Mouse (Mus musculus): ENCODE data around the gene Dnase2a. TPM values are rescaled to one million over a fixed set of nuclear protein-coding genes. Genes with fewer than 3 reads are reported as not detected.

The Dnase2a gene
- polyA plus RNA-seq, 1 experiment from 2014 or later: 20.0 TPM

Small RNAs within 50 kb of the gene (microRNA-seq; reads per million reads assigned to microRNA genes)
- gene Gm24197 (ENCODE audit: borderline number of aligned reads) (not detected), gene Mir7069 (ENCODE audit: borderline number of aligned reads) (0.69 reads per million)

Other genes starting within 250 kb of the Dnase2a start
- gene Ier2, start 245.7 kb upstream of the Dnase2a start, polyA plus RNA-seq (2015; fragmentation: Nextera tagmentation; extraction: Ambion mirVana): 79.7 and 83.9 TPM in 2 replicates
- gene Trmt1, start 222.3 kb upstream of the Dnase2a start, polyA plus RNA-seq (2015; fragmentation: Nextera tagmentation; extraction: Ambion mirVana): 69.1 and 78.2 TPM in 2 replicates
- 16.7 and 16.9 TPM in 2 replicates for gene Nacc1, start 220.7 kb upstream of the Dnase2a start, polyA plus RNA-seq (2015; fragmentation: Nextera tagmentation; extraction: Ambion mirVana)
- gene Lyl1, start 207.1 kb upstream of the Dnase2a start, polyA plus RNA-seq (2015; fragmentation: Nextera tagmentation; extraction: Ambion mirVana): 5.8 and 6.0 TPM in 2 replicates
- 4.2 and 4.9 TPM in 2 replicates for gene G430095P16Rik, start 185.6 kb upstream of the Dnase2a start, polyA plus RNA-seq (2015; fragmentation: Nextera tagmentation; extraction: Ambion mirVana)
- 61.4 and 62.0 TPM in 2 replicates for gene Nfix, start 108.2 kb upstream of the Dnase2a start, polyA plus RNA-seq (2015; fragmentation: Nextera tagmentation; extraction: Ambion mirVana)
- 8.4 and 8.9 TPM in 2 replicates for gene Dand5, start 85.7 kb upstream of the Dnase2a start, polyA plus RNA-seq (2015; fragmentation: Nextera tagmentation; extraction: Ambion mirVana)
- 46.5 TPM in 2 replicates for gene Gadd45gip1, start 77.0 kb upstream of the Dnase2a start, polyA plus RNA-seq (2015; fragmentation: Nextera tagmentation; extraction: Ambion mirVana)
- gene Rad23a, start 67.9 kb upstream of the Dnase2a start, polyA plus RNA-seq (2015; fragmentation: Nextera tagmentation; extraction: Ambion mirVana): 104 and 110 TPM in 2 replicates
- 975 and 998 TPM in 2 replicates for gene Calr, start 61.6 kb upstream of the Dnase2a start, polyA plus RNA-seq (2015; fragmentation: Nextera tagmentation; extraction: Ambion mirVana)
- 94.5 and 99.8 TPM in 2 replicates for gene Farsa, start 51.6 kb upstream of the Dnase2a start, polyA plus RNA-seq (2015; fragmentation: Nextera tagmentation; extraction: Ambion mirVana)
- gene Syce2, start 36.4 kb upstream of the Dnase2a start, polyA plus RNA-seq (2015; fragmentation: Nextera tagmentation; extraction: Ambion mirVana): 68.0 and 72.9 TPM in 2 replicates
- 29.4 and 32.2 TPM in 2 replicates for gene Gcdh, start 14.6 kb upstream of the Dnase2a start, polyA plus RNA-seq (2015; fragmentation: Nextera tagmentation; extraction: Ambion mirVana)
- gene Klf1, start 6.6 kb upstream of the Dnase2a start, polyA plus RNA-seq (2015; fragmentation: Nextera tagmentation; extraction: Ambion mirVana): 1.3 and 1.6 TPM in 2 replicates
- 1.9 and 2.2 TPM in 2 replicates for gene Mast1, start 28.8 kb downstream of the Dnase2a start, polyA plus RNA-seq (2015; fragmentation: Nextera tagmentation; extraction: Ambion mirVana)
- 0.27 TPM in 1 of 2 replicates, not detected in the other for gene Rtbdn, start 38.4 kb downstream of the Dnase2a start, polyA plus RNA-seq (2015; fragmentation: Nextera tagmentation; extraction: Ambion mirVana)
- not detected in 2 replicates for gene Gm49661, start 60.9 kb downstream of the Dnase2a start, polyA plus RNA-seq (2015; fragmentation: Nextera tagmentation; extraction: Ambion mirVana)
- 705 and 717 TPM in 2 replicates for gene Prdx2, start 61.0 kb downstream of the Dnase2a start, polyA plus RNA-seq (2015; fragmentation: Nextera tagmentation; extraction: Ambion mirVana)
- gene Rnaseh2a, start 61.2 kb downstream of the Dnase2a start, polyA plus RNA-seq (2015; fragmentation: Nextera tagmentation; extraction: Ambion mirVana): 94.9 and 99.1 TPM in 2 replicates
- 38.0 and 40.5 TPM in 2 replicates for gene Junb, start 70.2 kb downstream of the Dnase2a start, polyA plus RNA-seq (2015; fragmentation: Nextera tagmentation; extraction: Ambion mirVana)
- 27.2 and 30.6 TPM in 2 replicates for gene Hook2, start 82.0 kb downstream of the Dnase2a start, polyA plus RNA-seq (2015; fragmentation: Nextera tagmentation; extraction: Ambion mirVana)
- 0.93 and 2.0 TPM in 2 replicates for gene Best2, start 106.0 kb downstream of the Dnase2a start, polyA plus RNA-seq (2015; fragmentation: Nextera tagmentation; extraction: Ambion mirVana)
- 117 and 119 TPM in 2 replicates for gene Asna1, start 116.7 kb downstream of the Dnase2a start, polyA plus RNA-seq (2015; fragmentation: Nextera tagmentation; extraction: Ambion mirVana)
- 114 and 117 TPM in 2 replicates for gene Trir, start 118.3 kb downstream of the Dnase2a start, polyA plus RNA-seq (2015; fragmentation: Nextera tagmentation; extraction: Ambion mirVana)
- gene Tnpo2, start 128.4 kb downstream of the Dnase2a start, polyA plus RNA-seq (2015; fragmentation: Nextera tagmentation; extraction: Ambion mirVana): 31.4 and 32.9 TPM in 2 replicates
- gene Fbxw9, start 151.5 kb downstream of the Dnase2a start, polyA plus RNA-seq (2015; fragmentation: Nextera tagmentation; extraction: Ambion mirVana): 32.6 and 37.4 TPM in 2 replicates
- 0.65 and 0.88 TPM in 2 replicates for gene Gm5741, start 159.4 kb downstream of the Dnase2a start, polyA plus RNA-seq (2015; fragmentation: Nextera tagmentation; extraction: Ambion mirVana)
- 53.0 and 57.9 TPM in 2 replicates for gene Dhps, start 163.2 kb downstream of the Dnase2a start, polyA plus RNA-seq (2015; fragmentation: Nextera tagmentation; extraction: Ambion mirVana)
- 123 and 127 TPM in 2 replicates for gene Wdr83os, start 172.2 kb downstream of the Dnase2a start, polyA plus RNA-seq (2015; fragmentation: Nextera tagmentation; extraction: Ambion mirVana)
- gene Wdr83, start 172.7 kb downstream of the Dnase2a start, polyA plus RNA-seq (2015; fragmentation: Nextera tagmentation; extraction: Ambion mirVana): 42.0 and 43.7 TPM in 2 replicates
- 35.7 and 39.5 TPM in 2 replicates for gene Man2b1, start 174.7 kb downstream of the Dnase2a start, polyA plus RNA-seq (2015; fragmentation: Nextera tagmentation; extraction: Ambion mirVana)
- gene Zfp791, start 214.5 kb downstream of the Dnase2a start, polyA plus RNA-seq (2015; fragmentation: Nextera tagmentation; extraction: Ambion mirVana): 3.2 TPM in 2 replicates
- gene Cks1brt, start 243.4 kb downstream of the Dnase2a start, polyA plus RNA-seq (2015; fragmentation: Nextera tagmentation; extraction: Ambion mirVana): not detected in 2 replicates